Mouse (Mus musculus): ENCODE data around the gene Btbd10.

DNA sequence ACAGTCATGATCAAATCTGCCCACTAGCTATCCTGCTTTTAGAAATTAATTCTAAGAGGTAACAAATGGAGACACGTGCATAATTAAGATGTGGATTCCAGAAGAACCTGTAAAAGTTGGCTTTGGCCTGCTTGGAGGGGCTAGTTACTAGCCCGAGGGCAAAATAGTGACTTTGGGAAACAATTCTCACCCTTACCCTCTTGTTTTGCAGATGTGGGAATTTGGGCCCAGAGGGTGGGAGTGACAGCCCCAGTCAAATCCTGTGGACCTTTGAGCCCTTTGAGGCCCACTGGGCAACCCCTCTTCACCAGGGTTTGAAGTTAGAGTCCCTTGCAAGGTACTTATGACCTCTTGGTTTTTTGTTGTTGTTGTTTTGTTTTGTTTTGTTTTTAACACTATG, 89.9 kb downstream of the Btbd10 start:
- TF ChIP-seq CTCF (IDR thresholded peaks at IDR 0.05; ENCODE audit: control insufficient read depth, insufficient read depth, insufficient replicate concordance, low read depth, low read length): no peak
- no peak for TF ChIP-seq POLR2A (IDR thresholded peaks at IDR 0.05; ENCODE audit: control insufficient read depth, low read depth, low read length)
